Mouse (Mus musculus): Measurements from ENCODE around the gene Rptor. TPM values are rescaled to one million over a fixed set of nuclear protein-coding genes. Genes with fewer than 3 reads are reported as not detected.
A peak's percentile ranks its signal among the peaks of the same experiment; 100 is the strongest.

Rptor gene
- polyA plus RNA-seq, 1 experiment from 2014 or later = 13.2 TPM

- H3K9me3 ChIP-seq (ENCODE audit: control insufficient read depth, low read length) = no peaks in the 10 kb centered on the region
- H3K27me3 ChIP-seq (replicated peaks; ENCODE audit: control insufficient read depth, insufficient read depth, low read length) = no peaks in the 10 kb centered on the region
- peaks cover 8% of the 10 kb centered on the region for H3K36me3 ChIP-seq (ENCODE audit: control insufficient read depth, insufficient read depth, low read length)
- H3K9ac ChIP-seq (ENCODE audit: low read depth, low read length) = no peak overlapping the region
- no peak overlapping the region for H3K4me3 ChIP-seq (ENCODE audit: low read depth, low read length)
- H3K27ac ChIP-seq (ENCODE audit: low read depth, low read length) = no peak overlapping the region
- 88% methylated on average over 11 of the region's 11 CpGs for WGBS
- ATAC-seq (replicated peaks; ENCODE audit: low FRiP score) = no peak
- DNase-seq (ENCODE audit: low spot score) = no peak
- no peak overlapping the region for H3K4me2 ChIP-seq
- H3K4me1 ChIP-seq (replicated peaks; ENCODE audit: control insufficient read depth, insufficient read depth, low read length) = no peaks in the 10 kb centered on the region
Measured at GRCm38 (mm10) chr11:119898976-119899375, 296.3 kb downstream of the Rptor start.

DNA sequence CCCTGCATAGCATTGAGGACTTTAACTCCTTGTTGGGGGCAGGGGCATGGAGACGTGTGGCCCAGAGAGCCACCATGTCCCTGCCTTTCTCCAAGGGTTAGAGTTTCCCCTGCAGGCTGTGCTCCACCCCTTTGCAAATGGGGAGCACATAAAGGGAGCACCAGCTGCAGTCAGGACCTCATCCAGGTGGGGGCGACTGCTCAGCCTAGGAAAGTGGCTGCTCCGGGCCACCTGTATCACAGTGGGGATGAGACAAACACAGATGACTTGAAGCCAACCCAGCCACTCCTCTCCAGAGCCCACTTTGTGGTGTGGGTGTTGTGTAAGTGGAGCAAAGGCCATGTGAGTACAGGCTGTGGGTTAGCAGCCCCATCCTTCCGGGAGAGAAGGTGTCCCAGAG, 298.5 kb downstream of the Rptor start:
- H3K9me3 ChIP-seq (ENCODE audit: control insufficient read depth, low read length) = no peaks in the 10 kb centered on the region
- H3K4me1 ChIP-seq (replicated peaks; ENCODE audit: control insufficient read depth, insufficient read depth, low read length) = no peaks in the 10 kb centered on the region
- H3K36me3 ChIP-seq (ENCODE audit: control insufficient read depth, insufficient read depth, low read length) = peaks cover 2% of the 10 kb centered on the region; the same call in 1 of the 2 replicates
- ATAC-seq (replicated peaks; ENCODE audit: low FRiP score) (no peak), DNase-seq (ENCODE audit: low spot score) (no peak)
- no peak overlapping the region for H3K27ac ChIP-seq (ENCODE audit: low read depth, low read length)
- no peak overlapping the region for H3K9ac ChIP-seq (ENCODE audit: low read depth, low read length)
- 68% methylated on average over 4 of the region's 4 CpGs for WGBS
- H3K4me2 ChIP-seq = no peak overlapping the region
- H3K27me3 ChIP-seq (replicated peaks; ENCODE audit: control insufficient read depth, insufficient read depth, low read length) = no peaks in the 10 kb centered on the region
- H3K4me3 ChIP-seq (ENCODE audit: low read depth, low read length) = no peak overlapping the region

- 0 out of 2 replicates have a peak, but pooled peaks cover 1% of the 10 kb centered on the region for H3K36me3 ChIP-seq (ENCODE audit: control insufficient read depth, insufficient read depth, low read length)
- no peak overlapping the region for H3K4me2 ChIP-seq
- H3K4me3 ChIP-seq (ENCODE audit: low read depth, low read length) = no peak overlapping the region
- H3K9me3 ChIP-seq (ENCODE audit: control insufficient read depth, low read length) = no peaks in the 10 kb centered on the region
- no peaks in the 10 kb centered on the region for H3K27me3 ChIP-seq (replicated peaks; ENCODE audit: control insufficient read depth, insufficient read depth, low read length)
- H3K9ac ChIP-seq (ENCODE audit: low read depth, low read length) = no peak overlapping the region
- WGBS = 85% methylated on average over 4 of the region's 4 CpGs
- ATAC-seq (replicated peaks; ENCODE audit: low FRiP score) (no peak), DNase-seq (ENCODE audit: low spot score) (no peak)
- no peak overlapping the region for H3K27ac ChIP-seq (ENCODE audit: low read depth, low read length)
- no peaks in the 10 kb centered on the region for H3K4me1 ChIP-seq (replicated peaks; ENCODE audit: control insufficient read depth, insufficient read depth, low read length)
Measured at GRCm38 (mm10) chr11:119902891-119903290, 300.2 kb downstream of the Rptor start.

DNA sequence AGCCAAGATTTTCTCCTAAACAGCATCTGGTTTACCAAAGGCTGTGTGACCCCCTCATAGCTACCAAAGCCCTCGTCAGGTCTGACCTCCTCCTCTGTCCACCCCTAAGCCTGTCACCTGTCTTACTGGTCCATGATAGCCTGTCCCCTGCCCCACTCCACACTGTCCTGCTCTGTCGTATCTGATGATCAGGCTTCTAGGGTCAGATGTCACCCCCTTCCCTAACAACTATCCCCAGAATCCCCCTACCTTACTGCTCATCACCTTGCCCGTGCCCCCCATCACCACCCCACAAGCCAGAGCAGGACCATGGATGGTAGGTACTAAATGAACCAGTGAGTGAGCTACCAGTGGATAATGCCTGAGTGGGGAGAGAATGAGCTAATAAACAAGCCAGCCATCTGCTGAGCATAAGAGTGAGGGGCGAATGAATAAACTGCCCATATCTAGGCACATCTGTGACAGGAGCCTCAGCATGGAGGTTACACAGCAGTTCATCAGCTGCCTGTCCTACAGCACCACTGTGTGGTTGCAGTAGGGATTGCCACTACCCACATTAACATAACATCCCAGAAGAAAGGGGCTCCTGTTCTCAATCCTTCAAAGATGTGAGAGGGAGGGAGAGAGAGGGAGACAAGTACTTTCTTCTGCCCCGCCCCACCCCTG, 302.0 kb downstream of the Rptor start:
- Histone ChIP-seq H3K4me1 (replicated peaks; ENCODE audit: control insufficient read depth, insufficient read depth, low read length) (peaks cover 5% of the 10 kb centered on the region), H3K27me3 (replicated peaks; ENCODE audit: control insufficient read depth, insufficient read depth, low read length) (no peaks in the 10 kb centered on the region), H3K4me3 (ENCODE audit: low read depth, low read length) (no peak overlapping the region), H3K9ac (ENCODE audit: low read depth, low read length) (no peak overlapping the region), H3K9me3 (ENCODE audit: control insufficient read depth, low read length) (no peaks in the 10 kb centered on the region), H3K4me2 (no peak overlapping the region), H3K36me3 (ENCODE audit: control insufficient read depth, insufficient read depth, low read length) (no peaks in the 10 kb centered on the region), H3K27ac (ENCODE audit: low read depth, low read length) (no peak overlapping the region)
- DNase-seq (ENCODE audit: low spot score) (peak; percentile 53), ATAC-seq (replicated peaks; ENCODE audit: low FRiP score) (peak; percentile 40; the same call in 1 of the 2 replicates)
- WGBS = 32% methylated on average over 5 of the region's 5 CpGs

DNA sequence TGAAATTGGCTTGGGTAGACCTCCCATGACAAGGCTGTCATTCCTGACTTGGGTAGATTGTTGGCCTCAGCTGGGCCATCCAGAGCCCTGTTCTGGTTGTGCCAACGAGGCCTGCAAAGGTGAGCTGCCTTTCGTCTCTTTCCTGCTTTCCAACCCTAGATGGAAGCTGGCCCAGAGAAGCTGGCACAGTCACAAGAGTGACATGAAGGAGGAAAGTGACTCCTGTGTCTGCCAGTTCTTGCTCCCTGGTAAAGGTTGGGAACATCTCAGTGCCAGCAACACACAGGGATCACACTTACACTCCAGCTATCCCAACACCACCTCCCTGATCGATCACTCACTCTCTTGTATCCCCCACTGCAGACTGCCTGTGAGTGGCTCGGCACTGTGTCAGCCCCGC, 303.1 kb downstream of the Rptor start:
- no peak overlapping the region for H3K4me3 ChIP-seq (ENCODE audit: low read depth, low read length)
- H3K9me3 ChIP-seq (ENCODE audit: control insufficient read depth, low read length) = no peaks in the 10 kb centered on the region
- H3K36me3 ChIP-seq (ENCODE audit: control insufficient read depth, insufficient read depth, low read length) = no peaks in the 10 kb centered on the region
- WGBS = 83% methylated on average over 5 of the region's 5 CpGs
- ATAC-seq (replicated peaks; ENCODE audit: low FRiP score) (no peak), DNase-seq (ENCODE audit: low spot score) (no peak)
- no peaks in the 10 kb centered on the region for H3K27me3 ChIP-seq (replicated peaks; ENCODE audit: control insufficient read depth, insufficient read depth, low read length)
- no peak overlapping the region for H3K4me2 ChIP-seq
- no peak overlapping the region for H3K27ac ChIP-seq (ENCODE audit: low read depth, low read length)
- no peak overlapping the region for H3K9ac ChIP-seq (ENCODE audit: low read depth, low read length)
- peaks cover 7% of the 10 kb centered on the region for H3K4me1 ChIP-seq (replicated peaks; ENCODE audit: control insufficient read depth, insufficient read depth, low read length)

- no peak overlapping the region for H3K9ac ChIP-seq (ENCODE audit: low read depth, low read length)
- H3K27me3 ChIP-seq (replicated peaks; ENCODE audit: control insufficient read depth, insufficient read depth, low read length) = no peaks in the 10 kb centered on the region
- H3K27ac ChIP-seq (ENCODE audit: low read depth, low read length) = no peak overlapping the region
- H3K4me1 ChIP-seq (replicated peaks; ENCODE audit: control insufficient read depth, insufficient read depth, low read length) = peaks cover 7% of the 10 kb centered on the region
- 51% methylated on average over 7 of the region's 7 CpGs for WGBS
- ATAC-seq (replicated peaks; ENCODE audit: low FRiP score) = no peak
- DNase-seq (ENCODE audit: low spot score) = no peak
- H3K4me2 ChIP-seq = no peak overlapping the region
- no peaks in the 10 kb centered on the region for H3K9me3 ChIP-seq (ENCODE audit: control insufficient read depth, low read length)
- H3K4me3 ChIP-seq (ENCODE audit: low read depth, low read length) = no peak overlapping the region
- no peaks in the 10 kb centered on the region for H3K36me3 ChIP-seq (ENCODE audit: control insufficient read depth, insufficient read depth, low read length)
Measured at GRCm38 (mm10) chr11:119907006-119907650, 304.4 kb downstream of the Rptor start.

DNA sequence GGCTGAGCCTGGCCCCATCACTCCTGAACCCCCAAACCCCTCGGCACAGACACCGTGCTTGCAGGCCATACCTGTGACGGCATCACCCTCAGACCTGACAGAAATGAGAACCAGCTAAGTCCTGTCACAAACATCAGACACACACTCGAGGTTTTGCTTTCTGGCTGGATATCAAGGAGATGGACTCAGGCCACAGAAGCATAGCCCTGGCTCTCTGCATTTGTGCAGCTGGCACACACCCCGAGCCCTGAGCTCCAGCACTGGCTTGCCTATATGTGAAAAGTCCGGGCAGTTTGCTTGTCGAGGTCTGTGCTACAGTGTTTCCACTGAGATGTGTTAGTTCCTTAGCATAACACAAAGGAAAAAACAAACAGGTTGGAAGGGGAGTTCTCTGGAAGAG, 305.0 kb downstream of the Rptor start:
- WGBS = 56% methylated on average over 7 of the region's 7 CpGs
- no peak for ATAC-seq (replicated peaks; ENCODE audit: low FRiP score)

GRCm38 (mm10) chr11:119909436-119909835, 306.7 kb downstream of the Rptor start:
- ATAC-seq (replicated peaks; ENCODE audit: low FRiP score) = no peak

More for the DNA sequence above, 305.0 kb downstream of the Rptor start:
- no peaks in the 10 kb centered on the region for H3K9me3 ChIP-seq (ENCODE audit: control insufficient read depth, low read length)
- no peaks in the 10 kb centered on the region for H3K27me3 ChIP-seq (replicated peaks; ENCODE audit: control insufficient read depth, insufficient read depth, low read length)
- no peaks in the 10 kb centered on the region for H3K36me3 ChIP-seq (ENCODE audit: control insufficient read depth, insufficient read depth, low read length)
- no peak overlapping the region for H3K4me2 ChIP-seq
- no peak overlapping the region for H3K27ac ChIP-seq (ENCODE audit: low read depth, low read length)
- no peak overlapping the region for H3K9ac ChIP-seq (ENCODE audit: low read depth, low read length)
- H3K4me3 ChIP-seq (ENCODE audit: low read depth, low read length) = no peak overlapping the region
- no peak for DNase-seq (ENCODE audit: low spot score)
- peaks cover 8% of the 10 kb centered on the region for H3K4me1 ChIP-seq (replicated peaks; ENCODE audit: control insufficient read depth, insufficient read depth, low read length)

GRCm38 (mm10) chr11:119912845-119913244, 310.1 kb downstream of the Rptor start:
- Histone ChIP-seq H3K4me1 (replicated peaks; ENCODE audit: control insufficient read depth, insufficient read depth, low read length) (peaks cover 34% of the 10 kb centered on the region), H3K27ac (ENCODE audit: low read depth, low read length) (no peak overlapping the region), H3K9ac (ENCODE audit: low read depth, low read length) (peak overlapping the region; percentile 89), H3K36me3 (ENCODE audit: control insufficient read depth, insufficient read depth, low read length) (peaks cover 16% of the 10 kb centered on the region), H3K27me3 (replicated peaks; ENCODE audit: control insufficient read depth, insufficient read depth, low read length) (no peaks in the 10 kb centered on the region), H3K9me3 (ENCODE audit: control insufficient read depth, low read length) (no peaks in the 10 kb centered on the region), H3K4me3 (ENCODE audit: low read depth, low read length) (peak overlapping the region; percentile 85), H3K4me2 (peak overlapping the region; percentile 98)
- no peak for DNase-seq (ENCODE audit: low spot score)
- no peak for ATAC-seq (replicated peaks; ENCODE audit: low FRiP score)
- WGBS = 29% methylated on average over 7 of the region's 7 CpGs

More at GRCm38 (mm10) chr11:119909436-119909835, 306.7 kb downstream of the Rptor start:
- peak; percentile 79 for DNase-seq (ENCODE audit: low spot score)
- Histone ChIP-seq H3K4me3 (ENCODE audit: low read depth, low read length) (no peak overlapping the region), H3K9ac (ENCODE audit: low read depth, low read length) (no peak overlapping the region), H3K4me1 (replicated peaks; ENCODE audit: control insufficient read depth, insufficient read depth, low read length) (peaks cover 17% of the 10 kb centered on the region), H3K4me2 (peak overlapping the region; percentile 46), H3K27me3 (replicated peaks; ENCODE audit: control insufficient read depth, insufficient read depth, low read length) (no peaks in the 10 kb centered on the region), H3K27ac (ENCODE audit: low read depth, low read length) (no peak overlapping the region; the same call in 1 of the 2 replicates), H3K36me3 (ENCODE audit: control insufficient read depth, insufficient read depth, low read length) (no peaks in the 10 kb centered on the region), H3K9me3 (ENCODE audit: control insufficient read depth, low read length) (no peaks in the 10 kb centered on the region)
- WGBS = under 1% methylated on average over 5 of the region's 5 CpGs

Measured in liver, embryonic 11.5 days (tissue).